In genomic region chr10:107704443-107704842, GRCm38 (mm10) we compare ENCODE assay signal across 11 mouse cellular contexts. TPM values are rescaled to one million over a fixed set of nuclear protein-coding genes. Genes with fewer than 3 reads are reported as not detected.
DNase-seq lines count a peak whose midpoint lies in the region; ATAC-seq and TF ChIP-seq lines count a peak whose summit lies in the region.
"Had no signal": no experiment of that assay in that cellular context is flagged by ENCODE, and none has a peak within 500 bp of the region (broad histone marks: within the 10 kb centered on the region; RNA-seq: fewer than 3 reads in every experiment).

No protein-coding gene starts in this region.

- no peak for TF ChIP-seq CTCF in kidney, adult 2 months (conservative IDR thresholded peaks at IDR 0.05; ENCODE audit: insufficient read depth, insufficient read length, low read depth, low read length)

- H3K9me3 ChIP-seq in embryonic facial prominence, embryonic 14.5 days (ENCODE audit: control insufficient read depth, low read length), result no peaks in the 10 kb centered on the region
- H3K9me3 ChIP-seq: embryonic facial prominence, embryonic 15.5 days; stomach, embryonic 15.5 days had no signal

- H3K36me3 ChIP-seq in embryonic facial prominence, embryonic 14.5 days (ENCODE audit: control insufficient read depth, insufficient read depth, low read length), result no peaks in the 10 kb centered on the region
- no peaks in the 10 kb centered on the region for H3K36me3 ChIP-seq in kidney, adult 2 months (ENCODE audit: control insufficient read depth, insufficient read depth, low read length)
- H3K36me3 ChIP-seq: embryonic facial prominence, embryonic 15.5 days; stomach, embryonic 15.5 days had no signal

- DNase-seq in gastrocnemius, adult 18-20 months (ENCODE audit: low spot score), result peak; percentile 13
- no peak for DNase-seq in gastrocnemius, postnatal 4 days (ENCODE audit: low spot score in 2 of 2)
- peak; percentile 4 to 30 for DNase-seq in left cerebral cortex, postnatal 25 days (ENCODE audit: low spot score in 2 of 2)
- DNase-seq in left cerebral cortex, postnatal 4 days, result no peak
- peak; percentile 6 for DNase-seq in ES-CJ7 (ENCODE audit: low read depth, low spot score)
- DNase-seq in embryonic facial prominence, embryonic 14.5 days (ENCODE audit: low spot score), result peak; percentile 31
- no peak for DNase-seq in thymus, postnatal 25 days
- DNase-seq in kidney, adult 2 months, result no peak

- 49% methylated on average over 3 of the region's 3 CpGs for WGBS in embryonic facial prominence, embryonic 14.5 days
- WGBS in kidney, adult 2 months, result 38% methylated on average over 3 of the region's 3 CpGs

- H3K4me3 ChIP-seq in embryonic facial prominence, embryonic 14.5 days (ENCODE audit: low read depth, low read length), result no peak overlapping the region
- no peak overlapping the region for H3K4me3 ChIP-seq in kidney, adult 2 months (ENCODE audit: insufficient read depth, low read depth, low read length)
- H3K4me3 ChIP-seq: embryonic facial prominence, embryonic 15.5 days; stomach, embryonic 15.5 days had no signal

- H3K9ac ChIP-seq in embryonic facial prominence, embryonic 14.5 days (ENCODE audit: low read depth, low read length), result no peak overlapping the region
- H3K9ac ChIP-seq: embryonic facial prominence, embryonic 15.5 days; stomach, embryonic 15.5 days had no signal

- no peak overlapping the region for H3K4me2 ChIP-seq in embryonic facial prominence, embryonic 14.5 days (ENCODE audit: low read depth, low read length)
- H3K4me2 ChIP-seq: embryonic facial prominence, embryonic 15.5 days; stomach, embryonic 15.5 days had no signal

- intact Hi-C loops in left cerebral cortex, postnatal 25 days (cut with DNase I), result loop anchor here (2.0 kb wide), 1 partner anchor 772 kb away; no protein-coding TSS in a partner anchor
- intact Hi-C loops in left cerebral cortex, postnatal 4 days (cut with DNase I), result loop anchor here (5.0 to 10.0 kb wide), 2 partner anchors 260 to 772 kb away; no protein-coding TSS in a partner anchor

- H3K4me1 ChIP-seq in embryonic facial prominence, embryonic 14.5 days (ENCODE audit: control insufficient read depth, insufficient read depth, low read length), result no peaks in the 10 kb centered on the region
- H3K4me1 ChIP-seq in kidney, adult 2 months (ENCODE audit: control insufficient read depth, insufficient read depth, low read length), result no peaks in the 10 kb centered on the region
- H3K4me1 ChIP-seq: embryonic facial prominence, embryonic 15.5 days; stomach, embryonic 15.5 days had no signal

- ATAC-seq in embryonic facial prominence, embryonic 14.5 days (ENCODE audit: low read depth), result no peak

- H3K27ac ChIP-seq in embryonic facial prominence, embryonic 14.5 days (replicated peaks; ENCODE audit: low read depth, low read length), result no peak overlapping the region
- no peak overlapping the region for H3K27ac ChIP-seq in kidney, adult 2 months (ENCODE audit: insufficient read depth, low read depth, low read length)
- H3K27ac ChIP-seq: embryonic facial prominence, embryonic 15.5 days; stomach, embryonic 15.5 days had no signal

- TF ChIP-seq POLR2A in kidney, adult 2 months (IDR thresholded peaks at IDR 0.05; ENCODE audit: low read depth, low read length), result no peak

- no peaks in the 10 kb centered on the region for H3K27me3 ChIP-seq in embryonic facial prominence, embryonic 14.5 days (replicated peaks; ENCODE audit: control insufficient read depth, insufficient read depth, low read length)
- H3K27me3 ChIP-seq in kidney, adult 2 months (replicated peaks; ENCODE audit: control insufficient read depth, insufficient read depth, low read length), result no peaks in the 10 kb centered on the region
- H3K27me3 ChIP-seq: embryonic facial prominence, embryonic 15.5 days; stomach, embryonic 15.5 days had no signal

RNA-seq across cellular contexts. Expression of gene Ptprq, which starts 15.4 kb away (rescaled TPM):
- under 1 TPM; 0.17 to 0.21 TPM for total RNA-seq in gastrocnemius, adult 18-20 months (2021)
- 1 to 10 TPM; 1.3 to 1.5 TPM for total RNA-seq in gastrocnemius, postnatal 4 days (2021)
- total RNA-seq in left cerebral cortex, postnatal 25 days (2021), result under 1 TPM in 1 of 2 experiments, not detected in 1; 0.14 TPM
- total RNA-seq in left cerebral cortex, postnatal 4 days (2021), result under 1 TPM; 0.22 to 0.26 TPM
- polyA plus RNA-seq in embryonic facial prominence, embryonic 14.5 days (2014; fragmentation: Nextera tagmentation; extraction: Ambion mirVana), result 0.39 and 0.47 TPM in 2 replicates
- 0.01 and 0.02 TPM in 2 replicates for polyA plus RNA-seq in kidney, adult 2 months (2012; rRNA removed)
- total RNA-seq: granulocyte monocyte progenitor cell, adult 5-6 weeks had no signal

Comparison
In these comparisons a context has a peak if more than half of its experiments do, and no peak if none do; other contexts are left out.
1. DNase-seq: peak in gastrocnemius, adult 18-20 months (single experiment), left cerebral cortex, postnatal 25 days (2 of 2), ES-CJ7 (single experiment) and embryonic facial prominence, embryonic 14.5 days (single experiment); none in gastrocnemius, postnatal 4 days (0 of 2), left cerebral cortex, postnatal 4 days (single experiment), thymus, postnatal 25 days (single experiment) and kidney, adult 2 months (single experiment).